Mouse (Mus musculus) central nervous system, embryonic 11.5 days (tissue): ENCODE data around the gene Dpysl5. TPM values are rescaled to one million over a fixed set of nuclear protein-coding genes. Genes with fewer than 3 reads are reported as not detected.

Experiments used
- polyA plus RNA-seq: library from polyadenylated mRNA; depleted of rRNA; stranded (reverse); fragments of >200 nt; gene quantifications from 2 replicates; pipeline ENCODE4 v1.2.3, GENCODE M21; 2012; rRNA removed

The Dpysl5 gene
- polyA plus RNA-seq: 96.8 and 101 TPM in 2 replicates

DNA sequence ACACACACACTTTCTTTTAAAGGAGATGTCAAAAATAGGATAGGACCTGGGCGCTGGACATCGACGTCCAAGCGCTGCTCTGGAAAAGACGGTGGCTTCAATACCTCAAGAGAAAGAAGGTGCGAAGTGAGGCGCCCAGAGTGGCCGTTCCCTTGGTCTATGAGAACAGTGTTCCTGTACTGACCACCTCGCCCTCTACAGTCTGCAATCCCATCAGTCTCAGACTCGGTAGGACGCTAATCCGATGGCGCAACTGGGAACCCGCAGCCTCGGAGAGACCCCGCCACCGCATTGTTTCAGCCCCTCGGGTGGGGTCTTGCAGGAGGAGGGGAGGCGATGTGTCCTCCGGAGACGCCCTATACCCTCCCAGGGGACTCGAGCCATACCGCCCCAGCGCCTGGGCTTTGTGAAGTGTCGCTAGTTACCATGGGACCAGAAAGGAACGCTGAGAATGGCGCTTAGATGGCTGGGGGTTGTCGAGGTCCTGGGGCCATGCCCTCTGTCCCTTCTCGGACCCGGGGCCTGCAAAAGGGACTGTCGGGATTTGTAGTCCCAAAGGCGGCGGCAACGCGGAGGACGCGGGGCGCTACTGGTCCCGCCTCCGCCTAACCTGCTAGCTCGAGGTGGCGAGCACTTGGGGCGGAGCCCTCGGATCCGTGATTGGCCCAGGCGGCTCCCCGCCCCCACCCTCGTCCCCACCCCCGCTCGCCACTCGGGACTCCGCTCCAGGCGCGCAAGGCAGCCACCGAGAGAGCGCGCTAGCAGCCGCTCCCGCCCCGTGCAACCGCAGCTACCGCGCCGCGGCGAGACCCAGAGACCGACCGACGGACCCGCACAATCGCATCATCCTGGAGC is at the start of gene Dpysl5:
Gene Dpysl5 (plus strand): TSS at position 418 of the 855 bp plus-strand sequence.

DNA sequence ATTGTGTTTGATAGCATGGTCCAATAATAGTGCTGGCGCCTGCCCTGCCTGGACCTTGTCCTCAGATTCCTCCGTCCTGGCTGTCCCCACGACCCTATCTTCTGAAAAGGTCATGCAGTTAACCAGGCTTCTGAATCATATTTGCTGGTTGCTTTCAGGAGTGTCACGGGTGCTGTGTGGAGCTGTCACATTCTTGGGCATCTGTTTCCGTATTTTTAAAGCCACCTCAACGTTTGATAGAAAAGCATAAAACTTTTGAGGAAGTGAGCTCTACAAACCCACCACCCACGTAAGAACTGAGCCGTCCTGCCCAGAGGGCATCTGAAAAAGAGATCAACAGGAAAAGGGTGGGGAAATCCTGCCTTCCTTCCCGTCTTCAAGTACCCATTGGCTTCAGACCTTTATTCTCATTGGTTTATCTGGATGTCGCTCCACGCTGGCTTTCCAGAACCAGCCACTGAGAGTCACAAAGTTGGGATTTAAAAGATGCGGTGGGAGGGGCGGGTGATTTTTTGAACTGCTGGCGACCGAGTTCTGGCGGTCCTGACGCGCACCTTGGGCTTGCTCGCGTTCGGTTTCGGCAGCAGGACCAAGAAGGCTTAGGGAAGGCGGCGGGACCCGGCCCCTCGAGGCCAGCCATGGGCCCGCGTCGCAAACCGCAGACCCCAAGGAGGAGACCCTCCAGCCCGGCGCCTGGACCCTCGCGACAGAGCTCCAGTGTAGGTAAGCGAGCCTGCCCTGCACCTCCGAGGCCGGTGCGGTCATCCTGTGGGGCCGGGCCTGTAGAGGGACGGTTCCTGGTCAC is 44.8 kb upstream of the Dpysl5 start, which contains the start of gene Cenpa:
Gene Cenpa (plus strand): TSS at position 387 of the 805 bp plus-strand sequence.

DNA sequence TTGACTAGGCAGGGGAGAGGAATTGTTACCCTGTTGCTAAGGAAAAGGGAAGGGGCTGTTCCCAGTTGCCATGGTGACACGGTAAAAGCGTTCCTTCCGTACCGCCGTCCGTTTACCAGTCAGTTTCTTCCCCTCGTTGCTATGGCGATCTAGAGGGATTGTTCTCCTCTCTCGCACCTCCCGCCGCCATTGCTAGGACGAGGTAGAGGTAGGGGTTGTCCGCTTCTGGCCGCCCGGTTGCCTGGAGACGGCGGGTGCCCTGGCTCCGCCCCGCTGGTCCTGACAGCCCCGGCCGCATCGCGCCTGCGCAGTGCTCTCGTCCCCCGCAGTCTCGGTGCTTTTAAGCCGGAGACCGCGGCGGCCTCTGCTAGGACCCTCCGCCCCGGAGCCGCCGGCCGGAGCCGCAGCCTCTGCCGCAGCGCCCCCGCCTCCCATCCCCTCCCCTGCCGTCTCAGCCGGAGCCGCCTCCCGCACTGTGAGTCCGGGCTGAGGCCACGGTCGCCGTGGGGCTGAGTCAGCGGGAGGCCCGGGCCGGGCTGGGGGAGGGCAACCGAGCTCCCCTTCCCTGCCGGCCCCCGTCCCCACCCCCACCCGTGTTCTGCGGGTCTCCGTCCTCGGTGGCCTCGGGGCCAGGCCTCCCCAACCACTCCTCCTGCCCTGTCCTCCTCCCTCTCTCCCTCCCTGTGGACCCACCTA is 103.2 kb downstream of the Dpysl5 start, which contains the start of gene Mapre3:
Gene Mapre3 (plus strand): TSS at position 218 of the 696 bp plus-strand sequence.

Other genes with a start within 250 kb of the Dpysl5 start
- 0.53 and 0.76 TPM in 2 replicates for gene Otof, start 249.6 kb upstream of the Dpysl5 start, polyA plus RNA-seq
- not detected in 2 replicates for gene 1700001C02Rik, start 245.5 kb upstream of the Dpysl5 start, polyA plus RNA-seq
- not detected in 2 replicates for gene Cib4, start 165.7 kb upstream of the Dpysl5 start, polyA plus RNA-seq
- 0.65 and 2.0 TPM in 2 replicates for gene Kcnk3, start 123.4 kb upstream of the Dpysl5 start, polyA plus RNA-seq
- 9.5 and 27.1 TPM in 2 replicates for gene Slc35f6, start 63.6 kb upstream of the Dpysl5 start, polyA plus RNA-seq
- 246 and 257 TPM in 2 replicates for gene Cenpa, start 44.8 kb upstream of the Dpysl5 start, polyA plus RNA-seq
- 60.4 and 116 TPM in 2 replicates for gene Mapre3, start 103.1 kb downstream of the Dpysl5 start, polyA plus RNA-seq
- 40.6 and 60.9 TPM in 2 replicates for gene Tmem214, start 156.4 kb downstream of the Dpysl5 start, polyA plus RNA-seq
- 40.0 and 53.1 TPM in 2 replicates for gene Agbl5, start 177.1 kb downstream of the Dpysl5 start, polyA plus RNA-seq
- 218 and 282 TPM in 2 replicates for gene Ost4, start 196.2 kb downstream of the Dpysl5 start, polyA plus RNA-seq
- 34.1 and 81.9 TPM in 2 replicates for gene Emilin1, start 201.8 kb downstream of the Dpysl5 start, polyA plus RNA-seq
- 13.1 and 16.0 TPM in 2 replicates for gene Khk, start 209.9 kb downstream of the Dpysl5 start, polyA plus RNA-seq
- gene Cgref1, start 234.0 kb downstream of the Dpysl5 start, polyA plus RNA-seq: 5.7 and 7.5 TPM in 2 replicates
- 176 and 202 TPM in 2 replicates for gene Preb, start 248.8 kb downstream of the Dpysl5 start, polyA plus RNA-seq